Mouse (Mus musculus): ENCODE data around the gene Gm382. TPM values are rescaled to one million over a fixed set of nuclear protein-coding genes. Genes with fewer than 3 reads are reported as not detected.

The Gm382 gene
- polyA plus RNA-seq (2012; rRNA removed), result not detected in 2 replicates

DNA sequence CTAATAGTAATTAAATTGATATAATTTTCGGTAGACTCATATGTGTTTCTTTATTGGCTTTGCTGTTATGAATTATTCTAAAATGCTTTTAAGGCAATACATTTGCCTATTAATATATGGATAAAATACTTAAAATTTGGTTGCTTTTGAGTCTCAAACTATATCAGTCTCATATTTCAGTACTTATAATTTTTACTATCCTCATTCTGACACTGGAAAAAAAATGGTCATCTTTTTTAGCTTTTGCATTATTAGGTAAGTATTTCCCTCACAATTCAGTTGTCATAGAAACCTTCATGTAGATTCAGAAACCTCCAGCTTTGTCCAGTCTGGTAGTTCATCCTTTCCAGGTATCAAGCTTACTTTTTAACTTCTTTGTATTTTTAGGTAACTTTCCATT is at the start of gene Gm382:
Gm382 (plus strand) TSS at position 301 of the 400 bp plus-strand sequence.

Other genes starting within 250 kb of the Gm382 start
- not detected in 2 replicates for gene 4932411N23Rik, start 224.1 kb upstream of the Gm382 start, polyA plus RNA-seq (2012; rRNA removed)

Data from colon, adult 2 months (tissue).